Comparison of ENCODE assay signal across 8 mouse cellular contexts in the genomic region with DNA sequence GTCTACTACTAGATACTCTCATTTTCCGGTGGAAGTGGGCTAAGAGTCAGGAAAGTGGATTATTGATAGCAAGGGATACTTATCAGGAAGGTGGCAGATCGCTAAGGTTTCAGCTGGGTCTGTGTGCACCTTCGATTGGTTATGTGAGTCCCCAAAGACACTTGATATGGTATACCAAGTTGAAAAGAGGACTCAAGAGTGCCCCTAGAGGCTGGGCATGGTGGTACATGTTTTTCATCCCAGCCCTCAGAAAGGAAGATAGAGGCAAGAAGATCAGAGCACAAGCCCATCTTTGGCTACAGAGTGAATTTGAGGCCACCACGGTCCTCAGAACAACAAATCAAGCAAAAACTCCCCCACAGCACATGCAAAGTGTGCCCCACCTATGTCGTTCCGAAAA. TPM values are rescaled to one million over a fixed set of nuclear protein-coding genes. Genes with fewer than 3 reads are reported as not detected.
A peak's percentile ranks its signal among the peaks of the same experiment; 100 is the strongest.
DNase-seq lines count a peak whose midpoint lies in the region; ATAC-seq and TF ChIP-seq lines count a peak whose summit lies in the region.

No protein-coding gene starts in this region.

- H3K4me1 ChIP-seq in kidney, adult 2 months (ENCODE audit: control insufficient read depth, insufficient read depth, low read length) = no peaks in the 10 kb centered on the region
- H3K4me1 ChIP-seq in lung, adult 2 months (ENCODE audit: control insufficient read depth, insufficient read depth, low read length) = peaks cover 2% of the 10 kb centered on the region; the same call in 1 of the 2 replicates
- H3K4me1 ChIP-seq in stomach, postnatal 0 days (replicated peaks; ENCODE audit: control insufficient read depth, insufficient read depth) = no peaks in the 10 kb centered on the region
- H3K4me1 ChIP-seq in hindbrain, embryonic 12.5 days = no peaks in the 10 kb centered on the region

- no peak for ATAC-seq in stomach, postnatal 0 days (ENCODE audit: low FRiP score, low TSS enrichment)
- ATAC-seq in hindbrain, embryonic 12.5 days (ENCODE audit: low FRiP score) = no peak

- no peak for TF ChIP-seq POLR2A in kidney, adult 2 months (IDR thresholded peaks at IDR 0.05; ENCODE audit: low read depth, low read length)
- no peak for TF ChIP-seq POLR2A in lung, adult 2 months (IDR thresholded peaks at IDR 0.05; ENCODE audit: borderline replicate concordance, extremely low read depth, low read depth, low read length)

- no peaks in the 10 kb centered on the region for H3K27me3 ChIP-seq in kidney, adult 2 months (replicated peaks; ENCODE audit: control insufficient read depth, insufficient read depth, low read length)
- no peaks in the 10 kb centered on the region for H3K27me3 ChIP-seq in stomach, postnatal 0 days (ENCODE audit: control insufficient read depth, insufficient read depth, low read length)
- H3K27me3 ChIP-seq in hindbrain, embryonic 12.5 days = no peaks in the 10 kb centered on the region

- H3K9ac ChIP-seq in stomach, postnatal 0 days (ENCODE audit: low read length) = no peak overlapping the region
- H3K9ac ChIP-seq in hindbrain, embryonic 12.5 days = no peak overlapping the region

- peak; percentile 28 for DNase-seq in kidney, adult 2 months
- no peak for DNase-seq in kidney, adult 11 months
- DNase-seq in T-cell, adult 2 months (ENCODE audit: low spot score) = peak; percentile 54
- DNase-seq in lung, adult 2 months = peak; percentile 33
- no peak for DNase-seq in stomach, postnatal 0 days (ENCODE audit: low spot score)
- no peak for DNase-seq in cerebellum, postnatal 14 days
- DNase-seq in cerebellum, postnatal 4 days (ENCODE audit: low spot score in 2 of 2) = no peak

- no peaks in the 10 kb centered on the region for H3K36me3 ChIP-seq in kidney, adult 2 months (ENCODE audit: control insufficient read depth, insufficient read depth, low read length)
- H3K36me3 ChIP-seq in stomach, postnatal 0 days (ENCODE audit: control insufficient read depth, insufficient read depth, low read length) = no peaks in the 10 kb centered on the region
- no peaks in the 10 kb centered on the region for H3K36me3 ChIP-seq in hindbrain, embryonic 12.5 days

- TF ChIP-seq EP300 in stomach, postnatal 0 days (optimal IDR thresholded peaks at IDR 0.05) = no peak

- H3K4me2 ChIP-seq in stomach, postnatal 0 days (replicated peaks; ENCODE audit: low read depth) = no peak overlapping the region
- H3K4me2 ChIP-seq in hindbrain, embryonic 12.5 days (replicated peaks) = no peak overlapping the region

- peak; percentile 32; the same call in 1 of the 2 replicates for TF ChIP-seq CTCF in kidney, adult 2 months (conservative IDR thresholded peaks at IDR 0.05; ENCODE audit: insufficient read depth, insufficient read length, low read depth, low read length)
- no peak for TF ChIP-seq CTCF in lung, adult 2 months (IDR thresholded peaks at IDR 0.05; ENCODE audit: insufficient read depth, low read length)
- peak; percentile 54 for TF ChIP-seq CTCF in stomach, postnatal 0 days (IDR thresholded peaks at IDR 0.05; ENCODE audit: low read depth)

- no peak overlapping the region for H3K27ac ChIP-seq in kidney, adult 2 months (ENCODE audit: insufficient read depth, low read depth, low read length)
- no peak overlapping the region for H3K27ac ChIP-seq in stomach, postnatal 0 days (replicated peaks)
- H3K27ac ChIP-seq in hindbrain, embryonic 12.5 days = no peak overlapping the region

- H3K4me3 ChIP-seq in kidney, adult 2 months (ENCODE audit: insufficient read depth, low read depth, low read length) = no peak overlapping the region
- no peak overlapping the region for H3K4me3 ChIP-seq in lung, adult 2 months (replicated peaks; ENCODE audit: extremely low read depth, low read depth, low read length)
- H3K4me3 ChIP-seq in stomach, postnatal 0 days (ENCODE audit: low read depth, low read length) = no peak overlapping the region
- no peak overlapping the region for H3K4me3 ChIP-seq in hindbrain, embryonic 12.5 days

- 77% methylated on average over 6 of the region's 6 CpGs for WGBS in kidney, adult 2 months
- WGBS in lung, adult 2 months = 81% methylated on average over 6 of the region's 6 CpGs
- 79% methylated on average over 6 of the region's 6 CpGs for WGBS in stomach, postnatal 0 days
- WGBS in hindbrain, embryonic 12.5 days = 81% methylated on average over 6 of the region's 6 CpGs

- H3K9me3 ChIP-seq in stomach, postnatal 0 days (ENCODE audit: control insufficient read depth, low read length) = no peaks in the 10 kb centered on the region
- no peaks in the 10 kb centered on the region for H3K9me3 ChIP-seq in hindbrain, embryonic 12.5 days (replicated peaks)

RNA-seq across cellular contexts. Expression of gene Man2a1, which starts 25.3 kb away (rescaled TPM):
- 25.6 and 27.3 TPM in 2 replicates for polyA plus RNA-seq in kidney, adult 2 months (2012; rRNA removed)
- 15.3 and 16.9 TPM in 2 replicates for polyA plus RNA-seq in lung, adult 2 months (2012; rRNA removed)
- 8.2 and 9.3 TPM in 2 replicates for polyA plus RNA-seq in stomach, postnatal 0 days (2015; fragmentation: Nextera tagmentation; extraction: Ambion mirVana)
- polyA plus RNA-seq in hindbrain, embryonic 12.5 days (2016; fragmentation: Nextera tagmentation; extraction: Ambion mirVana) = 6.5 and 7.9 TPM in 2 replicates

Comparison
In these comparisons a context has a peak if more than half of its experiments do, and no peak if none do; other contexts are left out.
1. DNase-seq: peak in kidney, adult 2 months (single experiment), T-cell, adult 2 months (single experiment) and lung, adult 2 months (single experiment); none in kidney, adult 11 months (single experiment), stomach, postnatal 0 days (single experiment), cerebellum, postnatal 14 days (0 of 2) and cerebellum, postnatal 4 days (0 of 2).